Mouse (Mus musculus) 3T3-L1 (cell line): ENCODE results near the gene Slk.

ENCODE experiments used
- DNase-seq: peaks from one replicate; pipeline ENCODE4 v3.0.0-alpha.2; 2015; ENCODE audit warnings: low read depth, low spot score

Slk gene

DNA sequence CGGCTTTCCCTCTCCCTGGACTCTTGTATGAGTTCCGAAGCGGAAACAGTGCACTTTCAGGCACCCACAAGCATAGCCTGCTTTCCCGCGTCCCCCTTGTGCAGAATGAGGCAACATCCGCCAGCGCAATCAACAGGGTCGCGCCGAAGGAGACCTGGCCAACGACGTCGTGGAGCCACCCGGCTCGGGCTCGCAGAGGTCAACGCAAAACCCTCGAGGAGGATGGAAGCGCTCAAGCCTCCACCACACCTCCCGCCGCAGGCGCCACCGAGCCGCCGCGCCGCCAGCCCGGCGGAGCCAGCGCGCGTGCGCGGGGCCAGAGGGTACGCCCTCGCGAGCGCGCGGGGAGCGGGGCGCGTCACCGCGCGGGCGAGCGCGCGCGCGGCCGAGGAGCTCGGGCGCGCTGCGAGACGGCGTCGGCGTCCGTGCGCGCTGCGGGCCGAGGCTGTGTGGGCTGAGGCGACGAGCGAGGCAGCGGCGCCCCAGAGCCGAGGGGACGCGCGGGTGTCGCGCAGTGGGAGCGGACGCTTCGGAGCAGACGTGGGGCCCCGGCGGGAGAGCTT lies at the start of gene Slk:
Gene Slk, plus strand, starts transcription at position 454 of the 563 bp plus-strand sequence.
- peak; percentile 73 for DNase-seq

DNA sequence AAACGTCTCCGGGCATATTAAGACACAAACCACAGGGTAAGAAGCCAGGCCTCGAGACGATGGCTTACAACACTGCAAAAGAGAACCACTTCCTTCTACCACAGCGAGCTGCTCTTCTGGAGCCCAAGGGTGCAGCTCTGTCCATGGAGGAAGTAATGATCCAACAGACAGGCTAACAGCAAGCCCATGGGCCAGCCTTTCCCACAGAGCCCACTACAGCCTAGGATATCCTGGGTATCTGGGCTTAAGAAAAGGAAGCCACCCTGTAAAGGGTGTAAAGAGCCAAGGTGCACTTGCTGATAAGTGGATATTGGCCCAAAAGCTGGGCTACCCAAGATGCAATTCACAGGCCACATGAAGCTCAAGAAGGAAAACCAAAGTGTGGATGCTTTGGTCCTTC lies 48.2 kb upstream of the Slk start:
- DNase-seq = no peak

DNA sequence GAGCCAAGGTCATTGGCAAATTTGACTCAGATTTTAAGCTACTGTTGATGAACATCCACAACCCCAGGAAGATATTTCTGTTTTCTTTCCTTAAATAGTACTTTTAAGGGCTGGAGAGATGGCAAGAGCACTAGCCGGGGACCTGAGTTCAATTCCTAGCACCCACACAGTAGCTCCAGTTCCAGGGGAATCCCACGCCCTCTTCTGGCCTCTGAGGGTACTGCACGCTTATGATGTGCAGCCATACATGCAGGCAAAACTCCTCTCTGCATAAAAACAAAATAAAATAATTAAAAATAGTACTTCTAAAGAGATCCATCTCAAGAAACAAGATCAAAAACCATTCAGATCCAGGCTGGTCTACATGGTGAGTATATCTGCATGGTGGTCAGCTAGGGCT lies 47.0 kb upstream of the Slk start:
- DNase-seq = no peak

DNA sequence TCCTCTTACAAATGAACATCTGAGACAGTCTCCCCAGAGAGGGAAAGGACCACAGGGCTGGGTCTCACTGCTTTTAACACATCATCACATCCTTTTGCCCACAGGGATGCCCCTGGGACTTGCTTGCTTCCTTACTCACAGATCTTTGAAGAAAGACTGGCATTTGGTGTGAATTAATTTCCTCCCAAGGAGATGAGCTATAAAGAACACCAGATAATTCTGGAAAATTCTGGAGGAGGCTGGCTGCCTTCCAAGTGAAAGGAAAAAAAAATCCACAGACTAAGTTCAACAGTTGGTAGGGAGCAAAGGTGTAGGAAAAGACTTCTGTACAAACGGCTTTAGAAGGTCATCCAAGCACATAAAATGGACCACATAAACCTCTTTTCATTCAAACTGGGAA lies 45.3 kb upstream of the Slk start:
- DNase-seq = peak; percentile 74

DNA sequence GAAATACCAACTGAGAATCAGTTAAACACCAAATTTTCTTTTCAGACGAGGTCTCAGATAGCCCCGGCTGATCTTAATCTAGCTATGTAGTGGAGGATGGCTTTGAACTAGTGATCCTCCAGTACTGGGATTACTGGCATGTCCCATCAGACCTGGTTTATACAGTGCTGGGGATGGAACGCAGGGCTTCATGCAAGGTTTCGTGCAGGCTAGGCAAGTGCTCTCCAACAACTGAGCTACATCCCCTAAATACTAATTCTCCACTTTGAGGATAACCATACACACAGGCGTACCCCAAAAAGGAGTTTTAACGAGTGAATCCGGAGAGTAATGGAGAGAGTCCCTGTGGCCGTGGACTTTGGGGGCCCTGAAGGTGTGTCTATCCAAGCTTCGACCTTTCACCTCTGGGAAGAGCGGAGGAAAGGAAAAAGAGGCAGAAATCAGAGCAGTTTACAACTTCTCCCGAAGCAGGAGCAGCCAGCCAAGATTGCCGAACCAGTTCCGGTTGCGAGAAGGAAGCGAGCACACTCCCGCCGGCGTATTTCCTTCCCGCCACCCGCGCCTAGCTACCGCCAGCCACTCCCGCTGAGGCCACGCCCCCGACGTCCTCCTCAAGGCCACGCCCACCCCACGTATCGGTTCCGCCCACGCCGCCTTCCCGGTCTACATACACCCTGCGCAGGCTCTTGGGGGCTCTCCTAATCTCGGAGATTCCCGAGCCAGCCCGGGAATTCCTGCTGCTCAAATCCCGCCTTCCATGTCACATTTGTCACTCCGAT lies 42.8 kb upstream of the Slk start:
- peak; percentile 86 for DNase-seq

DNA sequence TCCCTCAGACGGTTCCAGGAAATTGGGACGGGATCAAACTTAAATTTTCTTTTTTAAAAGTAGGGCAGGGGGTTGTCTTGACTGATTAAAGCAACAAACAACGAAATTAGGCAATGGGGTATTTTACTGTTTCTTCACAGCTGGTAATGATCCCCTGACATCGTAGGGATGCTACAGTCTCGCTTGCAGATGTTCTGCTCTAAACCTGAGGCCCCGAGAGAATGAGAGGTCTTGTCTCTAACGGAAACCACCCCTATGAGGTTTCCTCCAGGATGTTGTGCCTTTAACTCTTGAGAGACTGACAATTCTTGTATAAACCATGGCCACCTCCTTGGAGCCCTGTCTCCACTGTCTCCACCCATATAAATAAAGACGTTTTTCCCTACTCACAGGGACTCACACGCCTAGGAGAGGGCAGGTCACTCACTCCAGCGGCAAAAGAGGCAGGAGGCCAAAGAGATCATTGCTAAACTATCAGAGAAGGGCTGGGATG lies 42.1 kb upstream of the Slk start, which contains the start of gene Stn1:
Gene Stn1, minus strand, starts transcription at position 208 of the 493 bp plus-strand sequence.
- DNase-seq = no peak

DNA sequence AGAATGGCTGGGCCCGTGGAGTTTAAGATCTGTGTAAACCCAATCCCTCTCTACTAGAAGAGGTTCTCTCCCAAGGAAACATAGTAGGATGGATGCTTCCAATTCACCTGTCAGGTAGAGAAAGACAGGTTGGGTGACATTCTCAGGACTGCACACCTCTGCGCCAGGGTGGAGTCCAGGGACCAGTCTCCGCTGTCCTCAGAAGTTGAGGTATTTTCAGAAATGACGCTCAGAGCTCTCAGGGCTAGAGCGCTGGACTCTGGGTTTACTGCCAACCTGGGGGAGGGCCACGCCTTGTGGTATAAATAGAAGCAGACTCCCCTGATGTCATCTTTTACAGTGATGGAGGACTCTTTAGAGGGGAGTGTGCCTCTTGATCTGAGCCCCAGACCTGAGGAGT lies 41.6 kb upstream of the Slk start:
- no peak for DNase-seq

DNA sequence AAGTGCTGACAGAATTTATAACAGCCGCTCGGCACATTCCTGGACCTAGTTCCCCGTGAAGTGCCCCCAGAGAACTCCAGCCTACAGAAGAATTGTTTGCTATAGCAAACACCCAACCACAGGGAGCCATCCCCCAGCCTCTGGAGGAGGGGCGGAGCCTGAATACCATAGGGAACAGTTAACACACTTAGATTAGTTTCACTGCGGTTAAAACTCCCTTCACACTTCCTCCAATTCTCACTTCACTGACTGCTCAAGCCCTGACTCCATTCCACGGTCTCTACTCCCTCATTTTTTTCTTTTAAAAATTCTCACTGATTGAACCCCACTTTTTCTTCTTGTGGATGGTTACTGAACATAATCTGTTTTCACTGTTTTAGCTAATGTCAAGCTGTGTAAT lies 40.7 kb upstream of the Slk start:
- peak; percentile 21 for DNase-seq

DNA sequence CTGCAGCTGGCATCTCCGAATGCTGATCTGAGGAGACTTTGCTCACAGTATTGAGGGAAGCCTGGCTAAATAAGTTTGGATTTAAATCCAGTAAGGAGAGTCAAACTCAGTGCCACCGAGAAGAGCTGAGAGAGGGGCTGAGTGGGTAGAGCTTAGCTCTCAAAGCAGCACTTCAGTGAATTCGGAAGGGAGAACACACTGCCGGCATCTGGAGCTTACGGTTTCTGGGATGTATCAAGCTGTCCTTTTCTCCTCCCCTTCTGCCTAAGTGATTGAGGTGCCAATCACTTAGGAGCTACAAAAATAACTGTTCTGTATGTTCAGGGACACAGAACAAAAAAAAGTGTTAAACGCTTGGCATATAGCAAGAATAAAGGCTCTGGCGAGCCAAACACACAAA lies 37.0 kb upstream of the Slk start:
- DNase-seq = no peak

DNA sequence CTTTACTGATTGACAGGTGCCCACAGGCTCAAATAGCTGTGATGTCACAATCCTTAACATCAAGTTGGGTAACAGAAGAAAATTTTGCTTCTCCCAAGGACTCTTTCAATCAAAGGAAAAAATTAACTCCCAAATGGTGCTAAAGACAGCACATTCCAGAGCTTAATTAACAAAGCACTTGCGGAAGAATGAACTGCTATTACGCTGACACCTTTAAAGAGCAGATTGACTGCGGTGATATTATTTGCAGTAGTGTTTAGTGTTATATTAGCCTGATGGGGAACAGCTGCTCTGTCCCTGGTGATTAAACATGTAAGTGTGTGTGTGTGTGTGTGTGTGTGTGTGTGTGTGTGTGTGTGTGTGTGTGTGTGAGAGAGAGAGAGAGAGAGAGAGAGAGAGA lies 34.4 kb upstream of the Slk start:
- DNase-seq = no peak

DNA sequence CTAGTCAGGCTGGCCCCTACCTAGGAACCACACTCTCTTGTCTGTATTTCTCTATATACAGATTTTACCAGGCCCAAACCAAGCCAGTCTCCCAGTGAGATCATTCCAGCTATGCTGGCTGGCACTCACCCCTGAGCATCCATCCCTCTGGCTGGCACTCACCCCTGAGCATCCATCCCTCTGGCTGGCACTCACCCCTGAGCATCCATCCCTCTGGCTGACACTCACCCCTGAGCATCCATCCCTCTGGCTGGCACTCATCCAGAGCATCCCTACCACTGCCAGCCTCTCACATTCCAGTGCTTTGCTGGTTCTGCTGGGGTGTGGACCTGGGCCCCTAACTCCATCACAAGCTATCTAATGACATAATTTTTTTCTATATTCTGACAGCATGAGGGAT lies 34.0 kb upstream of the Slk start:
- no peak for DNase-seq

DNA sequence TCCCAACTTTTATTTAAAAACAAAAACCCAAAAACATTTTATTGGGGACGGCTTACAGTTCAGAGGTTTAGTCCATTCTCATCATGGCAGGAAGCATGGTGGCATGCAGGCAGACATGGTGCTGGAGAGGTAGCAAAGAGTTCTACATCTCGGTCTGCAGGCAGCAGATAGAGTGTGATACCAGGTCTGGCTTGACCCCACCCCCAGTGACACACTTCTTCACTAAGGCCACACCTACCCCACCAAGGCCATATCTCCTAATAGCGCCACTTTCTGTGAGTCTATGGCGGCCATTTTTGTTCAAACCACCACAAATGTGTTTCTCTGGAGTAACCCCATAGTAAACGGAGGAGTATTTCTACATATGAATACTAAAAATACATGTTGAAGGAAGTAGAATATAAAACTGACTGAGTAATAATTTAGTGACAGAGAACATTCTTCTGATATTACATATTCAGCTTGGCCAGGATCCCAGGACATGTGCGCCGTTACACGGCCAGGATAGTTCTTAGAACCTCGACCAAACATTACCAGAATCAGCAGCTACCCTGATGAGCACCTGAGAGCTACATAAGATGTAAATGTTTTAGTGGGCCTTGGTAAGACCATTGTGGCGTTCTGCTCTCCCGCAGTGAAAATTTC lies 30.9 kb upstream of the Slk start:
- peak; percentile 16 for DNase-seq

DNA sequence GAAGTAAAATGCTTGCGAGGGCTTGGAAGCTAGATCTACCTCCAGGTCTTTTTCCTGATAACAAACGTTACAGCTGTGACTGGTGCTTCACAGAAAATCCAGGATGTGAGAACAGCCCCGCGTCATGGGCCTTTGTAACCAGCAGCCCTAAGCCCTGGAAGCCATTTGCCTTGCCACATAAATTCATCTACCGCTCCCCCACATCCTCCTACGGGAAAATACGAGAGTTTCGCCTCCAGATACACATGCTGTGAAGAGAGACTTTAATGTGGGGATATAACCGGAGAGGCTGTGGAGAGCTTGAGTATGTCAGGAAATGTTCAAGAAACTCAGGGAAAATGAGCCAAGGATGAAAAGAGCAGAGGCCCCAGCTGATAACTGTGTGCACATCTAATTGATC lies 30.3 kb upstream of the Slk start:
- DNase-seq = no peak

DNA sequence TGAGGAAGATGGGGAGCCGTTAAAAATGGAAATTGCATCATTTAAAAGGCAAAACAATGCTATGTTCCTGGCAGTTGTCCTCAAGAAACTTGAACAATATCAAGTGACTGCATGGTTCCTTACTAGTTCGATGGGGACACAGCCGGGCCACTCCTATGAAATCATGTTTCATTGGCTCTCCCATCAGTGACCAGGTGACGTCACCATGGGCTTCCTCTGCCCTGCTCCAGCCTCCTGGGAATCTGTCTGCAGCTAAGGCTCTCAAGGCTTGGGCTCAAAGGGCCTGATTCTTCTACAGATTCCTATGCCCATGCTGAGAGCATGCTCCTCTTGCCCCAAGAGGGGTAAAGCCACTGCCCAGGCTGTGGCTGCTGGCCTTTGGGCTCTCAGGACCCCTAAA lies 29.9 kb upstream of the Slk start:
- no peak for DNase-seq

DNA sequence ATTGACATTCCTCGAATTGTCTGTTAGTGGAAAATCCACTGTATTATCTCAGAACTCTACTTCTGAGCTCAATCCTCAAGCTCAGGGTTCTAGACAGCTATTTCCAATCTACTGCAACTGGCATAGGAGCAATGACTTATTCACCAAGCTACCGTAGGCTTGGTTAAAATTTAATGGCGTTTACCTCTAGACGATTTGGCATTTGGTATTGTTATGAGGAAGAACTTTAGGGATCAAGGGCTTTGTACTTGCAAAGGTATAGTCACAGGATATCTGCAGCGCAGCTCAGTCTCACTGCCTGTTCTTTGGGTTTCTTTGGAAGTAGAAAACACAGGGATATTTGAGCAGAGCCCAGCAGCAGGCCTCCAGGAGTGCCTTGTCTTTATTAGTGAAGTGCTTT lies 20.3 kb upstream of the Slk start:
- no peak for DNase-seq

DNA sequence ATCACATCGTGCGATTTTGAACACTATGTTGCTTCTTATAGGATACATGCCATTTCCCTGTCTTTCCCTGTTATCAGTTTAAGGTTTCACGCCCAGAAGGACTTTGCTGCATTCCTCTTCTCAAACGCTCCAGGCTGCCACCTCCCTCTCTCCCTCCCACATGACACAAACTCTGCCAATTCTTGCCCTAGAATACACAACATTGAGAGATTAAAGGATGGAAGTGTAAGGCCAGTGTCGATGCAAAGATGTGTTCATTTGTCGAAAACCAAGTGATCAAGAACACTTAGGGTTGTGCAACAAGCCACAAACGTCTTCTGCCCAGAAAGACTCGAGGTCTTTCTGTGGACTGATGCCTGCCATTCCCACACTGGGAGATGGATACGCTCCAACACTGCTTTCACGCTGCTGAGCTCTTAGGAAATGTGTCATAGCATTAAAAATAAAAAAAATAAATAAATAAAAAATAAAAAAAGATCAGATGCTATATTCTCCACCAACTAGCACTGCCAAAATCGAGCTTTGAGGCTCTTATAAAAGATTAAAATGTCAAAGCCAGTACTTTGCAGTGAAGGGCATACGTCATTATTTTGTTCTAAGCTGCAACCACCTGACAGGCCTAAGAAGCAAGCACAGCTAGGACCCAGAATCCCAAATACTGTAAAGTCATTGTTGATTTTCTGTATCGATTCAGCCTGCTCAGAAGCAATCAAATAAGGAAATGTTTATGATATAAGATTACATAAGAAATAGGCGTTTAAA lies 19.5 kb upstream of the Slk start:
- peak; percentile 41 for DNase-seq

DNA sequence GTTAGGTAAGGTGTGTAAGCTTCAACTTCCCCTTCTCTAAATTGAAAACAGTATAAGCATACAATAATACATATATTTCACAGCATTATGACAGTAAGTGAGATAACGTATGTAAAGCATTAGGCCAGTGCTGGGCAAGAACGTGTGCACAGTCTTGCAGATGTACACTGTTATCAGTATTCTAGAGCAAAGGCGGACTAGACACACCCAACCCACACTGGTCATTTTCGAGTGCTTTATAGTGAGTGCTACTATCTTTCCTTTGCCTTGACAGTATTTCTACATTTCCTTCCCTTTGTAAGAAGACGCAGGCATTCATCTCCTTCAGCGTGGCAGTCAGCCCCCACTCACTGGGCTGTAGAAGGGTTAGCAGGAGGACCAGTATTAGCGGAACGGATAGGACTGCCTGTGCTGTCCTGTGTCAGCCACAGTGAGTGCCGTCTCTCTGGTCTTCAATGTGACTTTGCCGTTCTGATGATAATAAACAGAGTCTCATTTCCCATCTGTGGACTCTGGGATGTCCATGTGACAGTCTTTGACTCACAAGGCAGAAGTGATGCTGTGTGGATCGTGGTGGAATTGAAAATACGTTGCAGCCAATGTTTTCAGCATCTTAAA lies 18.8 kb upstream of the Slk start:
- no peak for DNase-seq

DNA sequence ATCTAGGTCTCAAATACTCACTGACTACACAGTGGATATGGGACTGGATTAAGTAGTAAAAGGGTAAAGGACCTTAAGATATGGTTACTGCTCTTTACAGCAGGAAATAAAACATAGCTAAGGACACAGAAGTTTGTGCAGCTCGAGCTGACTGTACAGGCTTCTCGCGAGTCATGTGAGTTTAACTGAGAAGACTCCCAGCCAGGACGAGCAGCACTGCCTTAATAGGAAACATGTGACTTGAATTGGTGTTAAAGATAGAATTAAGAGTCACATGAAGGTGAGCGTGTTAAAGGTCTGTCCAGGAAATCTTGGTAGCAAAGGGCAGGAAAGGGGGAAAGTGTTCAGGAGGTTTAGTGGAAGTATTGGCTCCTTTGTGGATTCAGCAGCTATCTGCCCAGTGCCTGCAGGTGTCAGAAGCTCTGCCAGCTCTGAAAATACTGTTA lies 17.5 kb upstream of the Slk start:
- DNase-seq = peak; percentile 53

DNA sequence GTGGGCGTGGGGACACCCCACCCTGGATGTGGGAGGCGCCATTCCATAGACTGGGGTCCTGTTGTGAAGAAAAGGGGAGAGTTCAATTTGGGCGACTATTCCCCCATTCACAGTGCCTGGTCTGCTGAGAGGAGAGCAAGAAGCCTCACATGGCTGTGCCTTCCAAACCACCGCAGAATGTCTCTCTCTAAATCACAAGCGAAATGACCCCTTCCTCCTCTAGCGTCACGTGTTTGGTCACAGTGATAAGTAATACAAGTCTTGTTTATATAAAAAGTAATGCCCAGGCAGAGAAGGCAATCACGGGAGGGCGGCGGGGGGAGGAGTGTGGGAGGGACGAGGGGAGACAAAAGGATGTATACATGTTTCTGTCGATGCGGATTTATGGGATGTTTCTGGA lies 15.8 kb upstream of the Slk start:
- no peak for DNase-seq

DNA sequence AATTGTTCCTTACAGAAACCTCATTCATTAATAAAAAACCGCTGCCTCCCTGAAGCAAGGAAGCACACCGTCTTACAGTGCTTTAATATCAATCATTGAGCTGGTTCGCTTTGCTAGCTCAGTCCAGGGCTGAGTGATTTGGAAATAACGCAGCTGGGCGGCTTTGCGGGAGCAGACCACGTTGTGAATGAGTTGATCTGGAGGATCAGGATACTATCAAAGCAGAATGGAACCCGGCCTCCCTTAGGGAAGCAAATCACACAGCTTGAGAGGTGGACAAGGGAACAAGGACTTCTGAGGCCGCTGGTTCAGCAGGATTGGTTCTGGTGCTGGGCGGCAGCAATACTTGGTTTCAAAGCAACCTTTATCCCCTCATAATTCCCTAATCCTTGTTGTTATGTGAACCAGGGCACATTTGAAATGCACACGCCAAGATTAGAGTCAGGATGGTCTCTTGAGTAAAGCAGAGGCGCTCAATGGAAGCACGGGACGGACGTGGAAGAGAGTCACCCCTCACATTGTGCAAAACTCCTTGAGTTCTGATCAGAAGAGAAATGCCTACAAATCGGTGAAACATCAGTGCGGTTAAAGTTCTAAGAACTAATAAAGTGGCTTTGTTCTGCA lies 14.3 kb upstream of the Slk start:
- DNase-seq = no peak

DNA sequence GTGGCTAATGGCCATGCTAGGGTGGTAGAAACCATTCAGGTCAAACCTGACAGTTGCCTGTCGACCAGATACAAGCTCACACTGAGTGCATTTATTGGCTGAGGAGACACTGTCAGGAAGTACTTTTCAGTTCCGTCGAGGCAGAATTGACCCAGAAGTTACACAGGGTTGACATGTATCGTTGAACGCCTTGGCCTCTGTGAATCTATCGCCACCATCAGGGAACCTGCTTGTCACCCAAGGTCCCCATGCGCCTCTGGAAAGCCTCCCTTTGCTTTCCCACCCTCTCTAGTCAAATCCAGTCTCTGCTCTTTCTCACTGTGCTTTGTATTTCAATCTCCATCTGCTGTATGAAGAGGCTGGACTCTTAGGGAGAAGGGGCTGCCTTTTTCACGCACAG lies 13.5 kb upstream of the Slk start:
- DNase-seq = no peak
